Mouse (Mus musculus) hindbrain, embryonic 10.5 days (tissue): Measurements from ENCODE around the gene AY074887. TPM values are rescaled to one million over a fixed set of nuclear protein-coding genes. Genes with fewer than 3 reads are reported as not detected.
"Not testable (repeated sequence)": the region's sequence is repeated elsewhere in the genome, so short reads cannot be mapped to it uniquely, and the experiment has no call there.

Source experiments
- DNase-seq: peaks from one replicate; pipeline ENCODE4 v3.0.0-alpha.2; 2017; ENCODE audit warnings: low spot score
- H3K27ac ChIP-seq: fragments of 300-500 bp; sonication (generic); 2 replicates; pipeline ENCODE4 v1.5.1; 2016; ENCODE audit warnings: mild to moderate bottlenecking, moderate library complexity
- H3K27me3 ChIP-seq: fragments of 300-500 bp; sonication (generic); 2 replicates; pipeline ENCODE4 v1.6.1; 2016; ENCODE audit warnings: mild to moderate bottlenecking; ENCODE audit not compliant: poor library complexity, insufficient read depth, severe bottlenecking
- H3K36me3 ChIP-seq: fragments of 300-500 bp; sonication (generic); 2 replicates; pipeline ENCODE4 v1.6.1; 2016; ENCODE audit warnings: mild to moderate bottlenecking, moderate library complexity
- H3K4me1 ChIP-seq: fragments of 300-500 bp; sonication (generic); replicated peaks from 2 replicates; pipeline ENCODE4 v1.6.1; 2016; ENCODE audit warnings: mild to moderate bottlenecking
- H3K4me3 ChIP-seq: fragments of 300-500 bp; sonication (generic); 2 replicates; pipeline ENCODE4 v1.5.1; 2016; ENCODE audit warnings: mild to moderate bottlenecking, moderate library complexity
- H3K9me3 ChIP-seq: fragments of 300-500 bp; sonication (generic); 2 replicates; pipeline ENCODE4 v1.6.1; 2016; ENCODE audit warnings: mild to moderate bottlenecking, moderate library complexity
- WGBS: fragments of 180-500 bp; shearing (Covaris S2); methylation state at CpG from one replicate; pipeline ENCODE4 v1.1.7; 2016; 5-methylcytosine and 5-hydroxymethylcytosine counted together
- polyA plus RNA-seq: library from polyadenylated mRNA; unstranded; fragments of >200 nt; fragmentation: Nextera tagmentation; extraction: Ambion mirVana; gene quantifications from 2 replicates; pipeline ENCODE4 v1.2.1, GENCODE M21; 2016

Gene AY074887
- polyA plus RNA-seq: 0.69 and 1.0 TPM in 2 replicates

DNA sequence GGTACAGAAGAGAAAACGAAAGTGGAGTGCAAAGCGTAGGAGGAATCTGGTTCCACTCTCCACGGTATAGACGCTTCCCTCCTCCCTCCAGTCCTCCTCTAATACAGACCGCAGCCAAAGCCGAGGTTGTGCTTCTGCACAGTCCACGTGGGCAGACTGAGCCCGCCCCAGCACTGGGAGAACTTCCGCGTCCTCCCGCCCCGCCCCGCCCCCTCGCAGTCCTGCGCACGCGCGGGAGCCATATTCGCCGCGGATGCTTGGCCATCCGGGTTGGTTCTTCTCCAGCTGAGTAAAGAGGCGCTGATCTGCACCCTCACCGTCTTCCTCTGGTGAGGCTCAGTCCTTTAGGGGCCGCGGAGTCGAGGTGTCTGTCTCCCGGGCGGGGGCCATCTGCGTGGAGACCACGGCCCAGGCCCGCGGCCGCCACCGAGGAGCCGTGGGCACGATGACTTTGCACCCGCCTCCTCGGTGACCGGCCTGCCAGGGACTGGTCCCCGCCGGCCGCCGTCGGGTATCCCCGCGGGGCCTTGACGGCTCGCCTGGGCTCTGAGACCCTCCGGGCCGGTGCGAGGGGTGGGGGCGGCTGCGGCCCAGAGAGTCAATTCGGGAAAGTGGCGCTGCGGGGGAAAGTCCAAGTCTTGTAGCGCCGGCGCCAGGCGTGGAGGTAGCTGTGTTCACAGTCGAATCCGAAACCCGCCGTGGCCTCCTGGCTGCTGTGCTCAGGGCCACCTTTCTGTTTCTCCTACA is at the start of gene AY074887, which contains the start of gene Psma4:
Gene AY074887, minus strand, starts transcription at position 424 of the 747 bp plus-strand sequence.
Gene Psma4, plus strand, starts transcription at position 216 of the 747 bp plus-strand sequence.
- WGBS: under 1% methylated on average over 65 of the region's 65 CpGs
- H3K4me1 ChIP-seq: peaks cover 14% of the 10 kb centered on the region
- peak; percentile 97 for DNase-seq

DNA sequence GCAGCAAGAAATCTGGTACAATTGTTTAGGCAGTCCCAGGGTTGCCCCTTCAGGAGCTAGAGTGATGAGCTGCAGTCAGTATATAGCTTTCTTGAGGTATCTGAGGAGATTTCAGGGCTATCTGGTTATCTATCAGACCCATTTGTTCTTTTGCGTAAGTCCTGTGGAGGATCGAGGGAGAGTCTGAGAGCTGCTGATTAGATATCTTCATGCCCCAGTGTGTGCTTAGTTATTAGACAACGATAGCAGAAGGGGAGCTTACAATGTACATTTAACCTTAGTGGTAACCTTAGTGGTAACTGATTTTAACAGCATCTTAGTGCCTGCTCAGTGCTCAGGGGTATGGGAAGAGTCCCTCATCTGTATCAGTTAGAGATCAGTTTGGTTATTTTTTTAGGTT is 44.8 kb upstream of the AY074887 start:
- no peaks in the 10 kb centered on the region for H3K4me1 ChIP-seq
- WGBS: 85% methylated on average over 3 of the region's 3 CpGs
- DNase-seq: no peak
- H3K27ac ChIP-seq: no peak overlapping the region
- no peaks in the 10 kb centered on the region for H3K27me3 ChIP-seq
- H3K4me3 ChIP-seq: no peak overlapping the region
- no peaks in the 10 kb centered on the region for H3K9me3 ChIP-seq
- H3K36me3 ChIP-seq: no peaks in the 10 kb centered on the region

More for the DNA sequence above, at the start of gene AY074887, which contains the start of gene Psma4:
- H3K27ac ChIP-seq: peak within 1 kb of the TSS; percentile 96
- H3K27me3 ChIP-seq: no peaks in the 10 kb centered on the region
- H3K9me3 ChIP-seq: no peaks in the 10 kb centered on the region
- H3K4me3 ChIP-seq: peak within 1 kb of the TSS; percentile 94
- H3K36me3 ChIP-seq: peaks cover 39% of the 10 kb centered on the region

DNA sequence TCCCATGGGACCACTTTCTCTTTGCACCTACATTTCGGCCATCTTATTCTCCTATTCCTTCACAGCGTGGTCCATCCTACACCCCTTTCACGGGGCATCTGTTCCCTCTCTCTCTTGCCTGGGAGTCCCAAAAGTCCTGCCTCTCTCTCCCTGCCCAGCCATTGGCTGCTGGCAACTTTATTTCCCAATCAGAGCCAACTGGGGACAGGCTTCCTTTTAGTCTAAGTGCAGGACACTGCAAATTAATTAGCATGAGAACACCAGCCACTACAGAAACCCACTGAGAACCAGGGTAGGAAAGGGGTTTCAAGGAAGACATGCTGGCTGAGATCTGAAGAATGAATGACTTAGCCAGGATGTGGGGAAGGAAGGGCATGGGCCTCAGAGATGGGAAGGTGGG is 43.6 kb upstream of the AY074887 start:
- 38% methylated on average over 3 of the region's 3 CpGs for WGBS
- Histone ChIP-seq H3K4me3 (no peak overlapping the region), H3K27me3 (no peaks in the 10 kb centered on the region), H3K9me3 (no peaks in the 10 kb centered on the region), H3K4me1 (no peaks in the 10 kb centered on the region), H3K27ac (no peak overlapping the region), H3K36me3 (no peaks in the 10 kb centered on the region)
- no peak for DNase-seq

DNA sequence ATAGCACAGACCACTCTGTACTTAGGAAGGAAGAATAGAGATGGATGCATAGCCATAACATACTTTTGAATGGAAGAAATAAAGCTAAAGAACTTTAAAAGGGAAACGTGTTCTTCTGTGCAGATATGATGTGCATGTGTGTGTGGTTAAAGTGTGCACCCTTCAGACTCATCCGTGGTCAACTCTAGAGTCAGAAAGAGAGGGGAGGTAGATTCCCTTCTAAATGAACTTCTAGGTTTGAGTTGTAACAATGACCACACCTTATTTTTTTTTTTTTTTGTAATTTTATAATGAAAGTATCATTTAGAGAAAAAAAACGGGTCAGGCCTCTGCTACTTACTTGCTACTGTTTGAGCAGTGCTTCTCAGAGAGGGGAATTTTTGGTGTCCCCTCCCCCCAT is 39.6 kb upstream of the AY074887 start:
- no peak for DNase-seq
- Histone ChIP-seq H3K4me1 (no peaks in the 10 kb centered on the region), H3K4me3 (no peak overlapping the region), H3K36me3 (no peaks in the 10 kb centered on the region), H3K9me3 (no peaks in the 10 kb centered on the region), H3K27ac (no peak overlapping the region), H3K27me3 (no peaks in the 10 kb centered on the region)
- WGBS: 85% methylated on average over 3 of the region's 3 CpGs

GRCm38 (mm10) chr9:54982401-54982800 is 31.6 kb upstream of the AY074887 start:
- 9% methylated on average over 7 of the region's 7 CpGs for WGBS
- H3K27me3 ChIP-seq: peaks cover 56% of the 10 kb centered on the region
- H3K4me3 ChIP-seq: peak overlapping the region; percentile 69
- no peaks in the 10 kb centered on the region for H3K9me3 ChIP-seq
- peaks cover 24% of the 10 kb centered on the region for H3K4me1 ChIP-seq
- DNase-seq: no peak
- H3K36me3 ChIP-seq: no peaks in the 10 kb centered on the region
- H3K27ac ChIP-seq: no peak overlapping the region

DNA sequence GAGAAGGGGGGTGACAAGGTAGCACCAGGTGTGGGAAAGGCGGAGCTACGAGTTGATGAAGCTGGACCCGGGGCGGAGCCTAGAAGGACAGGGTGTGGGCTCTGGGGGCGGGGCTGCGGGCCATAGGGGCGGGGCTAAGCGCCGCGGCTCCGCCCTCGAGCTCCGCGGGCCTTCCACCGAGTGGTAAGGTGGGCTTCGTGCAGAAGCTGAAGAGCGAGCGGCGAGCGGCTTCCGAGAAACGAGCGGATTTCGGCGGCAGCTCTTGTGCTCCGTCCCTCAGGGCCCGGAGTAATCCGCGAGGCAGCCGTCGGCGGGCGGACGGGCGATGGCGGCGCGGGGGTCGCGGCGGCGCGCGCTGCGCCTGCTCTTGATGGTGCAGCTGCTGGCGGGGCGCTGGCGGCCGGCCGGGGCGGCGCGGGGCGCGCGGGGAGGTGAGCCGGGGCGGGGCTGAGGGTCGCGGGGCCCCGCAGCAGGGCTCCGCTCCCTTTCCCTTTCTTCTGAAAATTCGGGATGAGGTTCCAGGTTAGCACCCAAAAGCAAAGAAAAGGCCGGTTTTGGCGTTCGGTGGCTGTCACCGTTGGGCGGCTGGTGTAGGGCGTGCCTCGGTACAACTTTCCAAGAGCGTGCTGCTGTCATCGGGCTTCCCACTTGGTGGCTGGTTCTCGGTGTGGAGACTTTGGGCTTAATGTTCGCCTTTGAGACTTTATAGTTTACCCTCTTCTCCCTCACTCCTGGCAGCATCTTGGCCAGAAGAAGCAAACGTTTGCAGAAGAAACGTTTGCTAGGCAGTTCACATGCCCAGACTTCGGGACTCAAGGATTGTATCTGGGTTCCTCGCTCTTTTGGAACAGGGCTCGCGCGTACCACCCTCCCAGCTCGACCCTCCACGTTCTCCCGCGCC is 30.7 kb upstream of the AY074887 start:
- Histone ChIP-seq H3K27me3 (peaks cover 56% of the 10 kb centered on the region), H3K9me3 (no peaks in the 10 kb centered on the region), H3K36me3 (no peaks in the 10 kb centered on the region), H3K4me1 (peaks cover 24% of the 10 kb centered on the region), H3K4me3 (peak overlapping the region; percentile 69), H3K27ac (peak overlapping the region; percentile 79)
- DNase-seq: peak; percentile 74
- WGBS: under 1% methylated on average over 85 of the region's 85 CpGs

DNA sequence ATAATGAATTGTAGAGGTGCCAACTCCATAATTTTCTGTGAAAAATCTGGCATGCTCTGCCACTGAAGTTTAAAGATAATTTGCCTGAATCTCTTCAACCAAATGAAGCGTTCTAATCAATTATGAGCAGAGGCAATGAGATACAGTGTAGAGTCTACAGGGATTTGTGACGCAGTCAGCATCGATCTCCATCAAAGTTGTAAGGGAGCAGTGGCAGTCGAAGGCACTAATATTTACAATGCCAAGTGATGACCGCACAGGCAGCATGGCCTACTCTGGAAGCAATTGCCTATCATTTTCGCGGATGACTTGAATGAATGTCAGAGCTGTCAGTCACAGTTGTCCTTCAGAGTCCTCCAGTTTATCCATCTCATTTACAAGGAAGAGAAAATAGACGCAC is 29.9 kb upstream of the AY074887 start, which contains the start of gene Chrna5:
Gene Chrna5, plus strand, starts transcription at position 207 of the 400 bp plus-strand sequence.
- Histone ChIP-seq H3K4me1 (peaks cover 24% of the 10 kb centered on the region), H3K27ac (peak within 1 kb of the TSS; percentile 79), H3K9me3 (no peaks in the 10 kb centered on the region), H3K36me3 (no peaks in the 10 kb centered on the region), H3K4me3 (peak within 1 kb of the TSS; percentile 69), H3K27me3 (peaks cover 56% of the 10 kb centered on the region)
- WGBS: 65% methylated on average over 8 of the region's 8 CpGs
- no peak for DNase-seq

DNA sequence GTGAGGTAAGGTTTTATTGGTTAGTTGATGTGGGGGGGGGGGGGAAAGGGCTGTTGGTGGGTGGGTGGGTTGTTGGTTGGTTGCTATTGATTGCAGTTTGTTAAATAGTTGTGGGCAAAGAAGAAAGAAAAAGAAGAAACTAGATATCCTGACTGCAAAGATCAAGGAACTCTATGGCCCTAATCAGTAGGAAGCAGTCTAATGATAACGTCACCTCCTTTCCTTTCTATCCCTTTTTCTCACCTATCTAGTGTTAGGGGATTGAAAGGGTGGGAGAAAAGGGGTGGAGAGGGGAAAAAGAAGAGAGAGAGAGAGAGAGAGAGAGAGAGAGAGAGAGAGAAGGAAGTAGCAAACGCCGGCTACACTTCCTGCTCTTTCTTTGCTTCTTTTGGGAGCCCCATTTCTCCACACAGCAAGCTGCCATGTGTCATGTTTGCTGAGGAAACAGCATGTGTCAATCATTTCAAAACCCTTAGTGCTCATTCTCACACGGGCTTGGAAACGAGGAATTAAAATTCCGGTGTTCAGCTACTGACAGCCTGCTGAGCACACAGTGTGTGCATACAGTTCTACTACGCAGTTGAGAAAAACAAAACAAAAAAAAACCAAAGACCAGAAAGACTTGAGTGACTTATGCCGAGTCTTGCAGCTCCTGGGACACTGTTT is 19.3 kb upstream of the AY074887 start:
- Histone ChIP-seq H3K4me1 (0 out of 2 replicates have a peak, but pooled peaks cover 5% of the 10 kb centered on the region), H3K4me3 (no peak overlapping the region), H3K36me3 (no peaks in the 10 kb centered on the region), H3K27ac (no peak overlapping the region), H3K9me3 (0 out of 2 replicates have a peak, but pooled peaks cover 2% of the 10 kb centered on the region), H3K27me3 (no peaks in the 10 kb centered on the region)
- DNase-seq: no peak
- WGBS: 68% methylated on average over 8 of the region's 8 CpGs

DNA sequence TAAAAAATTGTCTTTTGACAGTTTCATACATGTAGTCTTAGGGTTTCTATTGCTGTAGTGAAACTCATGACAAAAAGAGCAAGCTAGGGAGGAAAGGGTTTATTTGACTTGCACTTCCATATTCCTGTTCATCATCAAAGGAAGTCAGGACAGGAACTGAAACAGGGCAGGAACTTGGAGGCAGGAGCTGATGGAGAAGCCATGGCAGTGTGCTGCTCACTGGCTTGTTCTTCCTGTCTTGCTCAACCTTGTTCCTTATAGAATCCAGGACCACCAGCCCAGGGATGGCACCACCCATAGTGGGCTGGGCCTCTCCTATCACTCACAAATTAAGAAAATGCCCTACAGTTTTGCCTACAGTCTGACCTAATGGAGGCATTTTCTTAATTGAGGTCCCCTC is 12.9 kb upstream of the AY074887 start:
- Histone ChIP-seq H3K27me3 (no peaks in the 10 kb centered on the region), H3K9me3 (0 out of 2 replicates have a peak, but pooled peaks cover 5% of the 10 kb centered on the region), H3K4me3 (no peak overlapping the region), H3K36me3 (peaks cover 18% of the 10 kb centered on the region), H3K27ac (no peak overlapping the region), H3K4me1 (no peaks in the 10 kb centered on the region)
- no peak for DNase-seq

DNA sequence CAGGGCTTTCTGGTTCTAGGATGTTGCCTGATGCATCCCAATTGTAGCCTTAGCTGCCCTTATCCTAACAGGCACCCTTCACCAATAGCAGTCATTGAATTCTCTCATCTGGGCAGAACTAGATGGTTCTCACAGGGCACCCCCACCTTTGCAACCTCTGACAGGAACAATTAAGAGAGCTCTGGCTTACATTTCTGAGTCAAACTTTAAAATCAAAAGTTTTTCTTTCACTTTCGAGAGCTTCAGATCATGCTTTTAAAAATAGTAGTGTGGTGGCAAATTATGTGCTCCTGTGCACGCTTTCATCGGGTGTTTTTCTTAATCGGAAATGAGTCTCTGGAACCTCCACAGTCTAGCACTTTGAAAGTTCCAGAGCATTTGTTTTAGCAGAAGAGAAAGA is 10.3 kb upstream of the AY074887 start:
- 94% methylated on average over 4 of the region's 4 CpGs for WGBS
- Histone ChIP-seq H3K9me3 (0 out of 2 replicates have a peak, but pooled peaks cover 3% of the 10 kb centered on the region), H3K4me1 (no peaks in the 10 kb centered on the region), H3K27ac (no peak overlapping the region), H3K4me3 (no peak overlapping the region), H3K27me3 (no peaks in the 10 kb centered on the region), H3K36me3 (peaks cover 45% of the 10 kb centered on the region)
- DNase-seq: no peak

GRCm38 (mm10) chr9:54950162-54950561 is 636 bp downstream of the AY074887 start:
- 61% methylated on average over 8 of the region's 8 CpGs for WGBS
- H3K36me3 ChIP-seq: peaks cover 33% of the 10 kb centered on the region
- H3K4me3 ChIP-seq: peak overlapping the region; percentile 94
- DNase-seq, H3K27me3 ChIP-seq, H3K9me3 ChIP-seq: not testable (repeated sequence)
- peak overlapping the region; percentile 96 for H3K27ac ChIP-seq
- H3K4me1 ChIP-seq: peaks cover 14% of the 10 kb centered on the region

DNA sequence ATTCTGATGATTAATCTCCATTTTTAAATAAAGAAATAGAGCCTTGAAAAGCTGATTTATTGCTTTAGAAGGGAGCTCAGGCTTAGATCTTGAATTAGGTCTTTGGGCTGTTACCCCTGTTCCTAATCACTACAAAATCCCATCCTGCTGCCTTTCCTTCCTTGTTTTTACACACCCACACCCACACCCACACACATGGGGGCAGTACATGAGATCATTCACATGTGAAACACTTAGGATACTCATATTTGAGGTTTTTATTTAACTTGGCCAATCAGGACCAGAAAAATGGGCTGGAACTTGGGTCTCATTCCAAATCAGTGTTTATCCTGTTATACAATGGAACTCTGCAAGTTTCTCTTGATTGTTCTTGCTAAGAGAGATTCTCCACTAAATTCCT is 1.3 kb downstream of the AY074887 start:
- H3K9me3 ChIP-seq: no peaks in the 10 kb centered on the region
- peaks cover 14% of the 10 kb centered on the region for H3K4me1 ChIP-seq
- DNase-seq: no peak
- H3K27me3 ChIP-seq: no peaks in the 10 kb centered on the region
- H3K4me3 ChIP-seq: no peak overlapping the region
- peaks cover 26% of the 10 kb centered on the region for H3K36me3 ChIP-seq
- no peak overlapping the region for H3K27ac ChIP-seq
